Mouse (Mus musculus) hindlimb bud, embryonic 11.5 days (tissue): ENCODE measurements around the gene Adamts15.

Experiments
- DNase-seq: peaks from one replicate; pipeline ENCODE4 v3.0.0-alpha.2; 2012; ENCODE audit warnings: low read depth, low spot score; ENCODE audit errors: extremely low spot score

Gene Adamts15

GRCm38 (mm10) chr9:30928759-30929158 lies 6.5 kb upstream of the Adamts15 start:
- DNase-seq = no peak

- DNase-seq = no peak
Measured at GRCm38 (mm10) chr9:30921261-30922103, 770 bp downstream of the Adamts15 start.

GRCm38 (mm10) chr9:30920736-30921135 lies 1.5 kb downstream of the Adamts15 start:
- no peak for DNase-seq

- no peak for DNase-seq
Measured at GRCm38 (mm10) chr9:30919686-30920085, 2.6 kb downstream of the Adamts15 start.

- no peak for DNase-seq
Measured at GRCm38 (mm10) chr9:30918466-30919356, 3.5 kb downstream of the Adamts15 start.

- no peak for DNase-seq
Measured at GRCm38 (mm10) chr9:30916266-30916968, 5.8 kb downstream of the Adamts15 start.

- no peak for DNase-seq
Measured at GRCm38 (mm10) chr9:30914241-30914640, 8.0 kb downstream of the Adamts15 start.

GRCm38 (mm10) chr9:30913429-30913828 lies 8.8 kb downstream of the Adamts15 start:
- no peak for DNase-seq

- DNase-seq = no peak
Measured at GRCm38 (mm10) chr9:30912161-30912560, 10.1 kb downstream of the Adamts15 start.

GRCm38 (mm10) chr9:30910491-30910890 lies 11.8 kb downstream of the Adamts15 start:
- no peak for DNase-seq

GRCm38 (mm10) chr9:30908973-30909372 lies 13.3 kb downstream of the Adamts15 start:
- DNase-seq = no peak

GRCm38 (mm10) chr9:30908296-30908690 lies 14.0 kb downstream of the Adamts15 start:
- DNase-seq = no peak

GRCm38 (mm10) chr9:30907677-30908295 lies 14.5 kb downstream of the Adamts15 start:
- no peak for DNase-seq

GRCm38 (mm10) chr9:30906426-30906825 lies 15.8 kb downstream of the Adamts15 start:
- no peak for DNase-seq

GRCm38 (mm10) chr9:30905861-30906260 lies 16.4 kb downstream of the Adamts15 start:
- DNase-seq = no peak

GRCm38 (mm10) chr9:30903266-30903665 lies 19.0 kb downstream of the Adamts15 start:
- no peak for DNase-seq

- no peak for DNase-seq
Measured at GRCm38 (mm10) chr9:30902641-30903040, 19.6 kb downstream of the Adamts15 start.

- DNase-seq = no peak
Measured at GRCm38 (mm10) chr9:30902152-30902551, 20.1 kb downstream of the Adamts15 start.

GRCm38 (mm10) chr9:30897169-30897568 lies 25.1 kb downstream of the Adamts15 start:
- no peak for DNase-seq

- no peak for DNase-seq
Measured at GRCm38 (mm10) chr9:30896752-30897151, 25.5 kb downstream of the Adamts15 start.

- no peak for DNase-seq
Measured at GRCm38 (mm10) chr9:30895618-30896017, 26.6 kb downstream of the Adamts15 start.
